Mouse (Mus musculus): ENCODE measurements around the gene Synrg. TPM values are rescaled to one million over a fixed set of nuclear protein-coding genes. Genes with fewer than 3 reads are reported as not detected.

Gene Synrg
- polyA plus RNA-seq, 1 experiment from 2014 or later = 29.7 TPM

GRCm38 (mm10) chr11:84016810-84017508, 52.7 kb downstream of the Synrg start:
- Histone ChIP-seq H3K9me3 (no peaks in the 10 kb centered on the region), H3K4me3 (no peak overlapping the region), H3K4me1 (peaks cover 15% of the 10 kb centered on the region), H3K9ac (replicated peaks) (no peak overlapping the region), H3K4me2 (replicated peaks) (no peak overlapping the region), H3K27ac (replicated peaks) (no peak overlapping the region), H3K27me3 (no peaks in the 10 kb centered on the region), H3K36me3 (peaks cover 39% of the 10 kb centered on the region)
- 91% methylated on average over 7 of the region's 7 CpGs for WGBS
- ATAC-seq (ENCODE audit: low FRiP score, low read depth) = no peak

GRCm38 (mm10) chr11:84027231-84027630, 63.0 kb downstream of the Synrg start:
- Histone ChIP-seq H3K4me2 (replicated peaks) (no peak overlapping the region), H3K9me3 (no peaks in the 10 kb centered on the region), H3K27me3 (no peaks in the 10 kb centered on the region), H3K9ac (replicated peaks) (no peak overlapping the region), H3K36me3 (peaks cover 86% of the 10 kb centered on the region), H3K27ac (replicated peaks) (no peak overlapping the region), H3K4me3 (no peak overlapping the region), H3K4me1 (no peaks in the 10 kb centered on the region)
- no peak for ATAC-seq (ENCODE audit: low FRiP score, low read depth)
- WGBS = 91% methylated on average over 5 of the region's 5 CpGs

- Histone ChIP-seq H3K4me1 (no peaks in the 10 kb centered on the region), H3K4me3 (no peak overlapping the region), H3K27ac (replicated peaks) (no peak overlapping the region), H3K36me3 (peaks cover 86% of the 10 kb centered on the region), H3K27me3 (no peaks in the 10 kb centered on the region), H3K9me3 (no peaks in the 10 kb centered on the region), H3K4me2 (replicated peaks) (no peak overlapping the region), H3K9ac (replicated peaks) (no peak overlapping the region)
- no peak for ATAC-seq (ENCODE audit: low FRiP score, low read depth)
- 86% methylated on average over 9 of the region's 9 CpGs for WGBS
These were observed 64.2 kb downstream of the Synrg start for GRCm38 (mm10) chr11:84028271-84029028.

GRCm38 (mm10) chr11:84031971-84032370, 67.7 kb downstream of the Synrg start:
- no peak overlapping the region for H3K9ac ChIP-seq (replicated peaks)
- no peak overlapping the region for H3K4me3 ChIP-seq
- H3K4me2 ChIP-seq (replicated peaks) = no peak overlapping the region
- H3K4me1 ChIP-seq = no peaks in the 10 kb centered on the region
- WGBS = 55% methylated on average over 9 of the region's 9 CpGs
- H3K27me3 ChIP-seq = no peaks in the 10 kb centered on the region
- no peaks in the 10 kb centered on the region for H3K9me3 ChIP-seq
- no peak for ATAC-seq (ENCODE audit: low FRiP score, low read depth)
- H3K36me3 ChIP-seq = peaks cover 73% of the 10 kb centered on the region
- H3K27ac ChIP-seq (replicated peaks) = no peak overlapping the region

- peaks cover 67% of the 10 kb centered on the region for H3K36me3 ChIP-seq
These were observed 68.3 kb downstream of the Synrg start for GRCm38 (mm10) chr11:84032559-84032958.

GRCm38 (mm10) chr11:84033671-84034070, 69.4 kb downstream of the Synrg start:
- 91% methylated on average over 5 of the region's 5 CpGs for WGBS
- Histone ChIP-seq H3K27ac (replicated peaks) (no peak overlapping the region), H3K9ac (replicated peaks) (no peak overlapping the region), H3K4me3 (no peak overlapping the region), H3K4me2 (replicated peaks) (no peak overlapping the region), H3K4me1 (no peaks in the 10 kb centered on the region), H3K27me3 (peaks cover 5% of the 10 kb centered on the region), H3K36me3 (peaks cover 59% of the 10 kb centered on the region), H3K9me3 (no peaks in the 10 kb centered on the region)
- no peak for ATAC-seq (ENCODE audit: low FRiP score, low read depth)

More at GRCm38 (mm10) chr11:84032559-84032958, 68.3 kb downstream of the Synrg start:
- Histone ChIP-seq H3K4me2 (replicated peaks) (no peak overlapping the region), H3K4me3 (no peak overlapping the region), H3K4me1 (no peaks in the 10 kb centered on the region), H3K9me3 (no peaks in the 10 kb centered on the region), H3K27me3 (no peaks in the 10 kb centered on the region), H3K27ac (replicated peaks) (no peak overlapping the region), H3K9ac (replicated peaks) (no peak overlapping the region)
- ATAC-seq (ENCODE audit: low FRiP score, low read depth) = no peak
- WGBS = 89% methylated on average over 5 of the region's 5 CpGs

GRCm38 (mm10) chr11:84040621-84041020, 76.4 kb downstream of the Synrg start:
- no peak for ATAC-seq (ENCODE audit: low FRiP score, low read depth)
- Histone ChIP-seq H3K4me2 (replicated peaks) (no peak overlapping the region), H3K9me3 (no peaks in the 10 kb centered on the region), H3K36me3 (peaks cover 39% of the 10 kb centered on the region), H3K27ac (replicated peaks) (no peak overlapping the region), H3K4me1 (peaks cover 44% of the 10 kb centered on the region), H3K9ac (replicated peaks) (no peak overlapping the region), H3K4me3 (no peak overlapping the region), H3K27me3 (peaks cover 47% of the 10 kb centered on the region)
- 88% methylated on average over 6 of the region's 6 CpGs for WGBS

GRCm38 (mm10) chr11:84042808-84043762, 78.9 kb downstream of the Synrg start:
- ATAC-seq (ENCODE audit: low FRiP score, low read depth) = peak; percentile 93

GRCm38 (mm10) chr11:84044988-84045387, 80.8 kb downstream of the Synrg start:
- Histone ChIP-seq H3K4me2 (replicated peaks) (no peak overlapping the region), H3K4me3 (no peak overlapping the region), H3K27ac (replicated peaks) (no peak overlapping the region), H3K27me3 (peaks cover 35% of the 10 kb centered on the region), H3K9me3 (no peaks in the 10 kb centered on the region), H3K9ac (replicated peaks) (no peak overlapping the region), H3K36me3 (peaks cover 16% of the 10 kb centered on the region), H3K4me1 (peaks cover 38% of the 10 kb centered on the region)
- no peak for ATAC-seq (ENCODE audit: low FRiP score, low read depth)
- 47% methylated on average over 1 of the region's 1 CpGs for WGBS

More at GRCm38 (mm10) chr11:84042808-84043762, 78.9 kb downstream of the Synrg start:
- Histone ChIP-seq H3K9ac (replicated peaks) (no peak overlapping the region; the same call in 1 of the 2 replicates), H3K4me3 (no peak overlapping the region), H3K9me3 (no peaks in the 10 kb centered on the region), H3K36me3 (peaks cover 28% of the 10 kb centered on the region), H3K27ac (replicated peaks) (peak overlapping the region; percentile 69), H3K4me2 (replicated peaks) (peak overlapping the region; percentile 12), H3K27me3 (peaks cover 53% of the 10 kb centered on the region), H3K4me1 (peaks cover 44% of the 10 kb centered on the region)
- 21% methylated on average over 14 of the region's 14 CpGs for WGBS

- Histone ChIP-seq H3K9me3 (no peaks in the 10 kb centered on the region), H3K27me3 (peaks cover 19% of the 10 kb centered on the region), H3K4me3 (no peak overlapping the region), H3K36me3 (no peaks in the 10 kb centered on the region), H3K4me2 (replicated peaks) (no peak overlapping the region), H3K4me1 (peaks cover 27% of the 10 kb centered on the region), H3K9ac (replicated peaks) (no peak overlapping the region), H3K27ac (replicated peaks) (no peak overlapping the region)
- 67% methylated on average over 4 of the region's 4 CpGs for WGBS
- ATAC-seq (ENCODE audit: low FRiP score, low read depth) = no peak
These were observed 83.0 kb downstream of the Synrg start for GRCm38 (mm10) chr11:84047270-84047669.

GRCm38 (mm10) chr11:84048411-84048810, 84.2 kb downstream of the Synrg start:
- Histone ChIP-seq H3K27me3 (peaks cover 18% of the 10 kb centered on the region), H3K9me3 (no peaks in the 10 kb centered on the region), H3K4me1 (peaks cover 21% of the 10 kb centered on the region), H3K27ac (replicated peaks) (no peak overlapping the region), H3K9ac (replicated peaks) (no peak overlapping the region), H3K4me3 (no peak overlapping the region), H3K4me2 (replicated peaks) (no peak overlapping the region), H3K36me3 (no peaks in the 10 kb centered on the region)
- no peak for ATAC-seq (ENCODE audit: low FRiP score, low read depth)
- WGBS = 65% methylated on average over 10 of the region's 10 CpGs
